ENCODE assay signal across 13 mouse cellular contexts in genomic region chr7:89216118-89216517, GRCm38 (mm10).
DNase-seq lines count a peak whose midpoint lies in the region; ATAC-seq and TF ChIP-seq lines count a peak whose summit lies in the region.
"Had no signal": no experiment of that assay in that cellular context is flagged by ENCODE, and none has a peak within 500 bp of the region (broad histone marks: within the 10 kb centered on the region; RNA-seq: fewer than 3 reads in every experiment).

No protein-coding gene starts in this region.

- DNase-seq in cerebellum, adult 8-10 months, result no peak
- no peak for DNase-seq in stomach, postnatal 0 days (ENCODE audit: low spot score)
- DNase-seq in adrenal gland, adult (ENCODE audit: inconsistent age in 2 of 2, low spot score in 1 of 2), result no peak
- DNase-seq in gastrocnemius, postnatal 4 days (ENCODE audit: low spot score in 2 of 2), result no peak
- DNase-seq: adrenal gland, adult 2 months; cerebellum, adult 2 months had no signal

- no peak for TF ChIP-seq CTCF in stomach, postnatal 0 days (IDR thresholded peaks at IDR 0.05; ENCODE audit: low read depth)

- no peak for TF ChIP-seq EP300 in stomach, postnatal 0 days (optimal IDR thresholded peaks at IDR 0.05)

- WGBS in intestine, embryonic 15.5 days, result 48% methylated on average over 2 of the region's 2 CpGs
- WGBS in intestine, embryonic 16.5 days, result 38% methylated on average over 2 of the region's 2 CpGs
- WGBS in stomach, embryonic 14.5 days, result 43% methylated on average over 2 of the region's 2 CpGs
- WGBS in stomach, postnatal 0 days, result 32% methylated on average over 2 of the region's 2 CpGs

- no peak overlapping the region for H3K4me2 ChIP-seq in intestine, embryonic 15.5 days (replicated peaks)
- H3K4me2 ChIP-seq in intestine, embryonic 16.5 days (ENCODE audit: low read depth, low read length), result no peak overlapping the region
- H3K4me2 ChIP-seq in stomach, embryonic 14.5 days (replicated peaks; ENCODE audit: low read depth, low read length), result no peak overlapping the region
- H3K4me2 ChIP-seq in stomach, postnatal 0 days (replicated peaks; ENCODE audit: low read depth), result no peak overlapping the region
- H3K4me2 ChIP-seq: embryonic facial prominence, embryonic 13.5 days; hindbrain, embryonic 14.5 days; midbrain, embryonic 13.5 days had no signal

- no peak overlapping the region for H3K4me3 ChIP-seq in intestine, embryonic 15.5 days (replicated peaks)
- H3K4me3 ChIP-seq in intestine, embryonic 16.5 days (ENCODE audit: low read length), result no peak overlapping the region
- no peak overlapping the region for H3K4me3 ChIP-seq in stomach, embryonic 14.5 days (ENCODE audit: low read depth, low read length)
- no peak overlapping the region for H3K4me3 ChIP-seq in stomach, postnatal 0 days (ENCODE audit: low read depth, low read length)
- H3K4me3 ChIP-seq: embryonic facial prominence, embryonic 13.5 days; midbrain, embryonic 13.5 days had no signal

- 0 out of 2 replicates have a peak, but pooled peaks have one; percentile 56 for ATAC-seq in cerebellum, adult (ENCODE audit: insufficient number of reproducible peaks, low FRiP score, low TSS enrichment)
- 0 out of 2 replicates have a peak, but pooled peaks have one; percentile 36 for ATAC-seq in intestine, embryonic 15.5 days
- no peak for ATAC-seq in intestine, embryonic 16.5 days
- ATAC-seq in stomach, embryonic 14.5 days (ENCODE audit: insufficient number of reproducible peaks, insufficient read depth, low FRiP score, low read depth), result no peak
- ATAC-seq in stomach, postnatal 0 days (ENCODE audit: low FRiP score, low TSS enrichment), result no peak

- no peaks in the 10 kb centered on the region for H3K9me3 ChIP-seq in intestine, embryonic 15.5 days
- H3K9me3 ChIP-seq in intestine, embryonic 16.5 days (ENCODE audit: control insufficient read depth, low read length), result no peaks in the 10 kb centered on the region
- H3K9me3 ChIP-seq in stomach, embryonic 14.5 days (ENCODE audit: control insufficient read depth, low read depth, low read length), result no peaks in the 10 kb centered on the region
- no peaks in the 10 kb centered on the region for H3K9me3 ChIP-seq in stomach, postnatal 0 days (ENCODE audit: control insufficient read depth, low read length)
- H3K9me3 ChIP-seq: embryonic facial prominence, embryonic 13.5 days; midbrain, embryonic 13.5 days had no signal

- no peaks in the 10 kb centered on the region for H3K36me3 ChIP-seq in intestine, embryonic 15.5 days
- H3K36me3 ChIP-seq in intestine, embryonic 16.5 days (ENCODE audit: control insufficient read depth, insufficient read depth, low read length), result no peaks in the 10 kb centered on the region
- H3K36me3 ChIP-seq in stomach, embryonic 14.5 days (ENCODE audit: control insufficient read depth, insufficient read depth, low read length), result no peaks in the 10 kb centered on the region
- H3K36me3 ChIP-seq in stomach, postnatal 0 days (ENCODE audit: control insufficient read depth, insufficient read depth, low read length), result no peaks in the 10 kb centered on the region
- H3K36me3 ChIP-seq: embryonic facial prominence, embryonic 13.5 days; midbrain, embryonic 13.5 days had no signal

- 0 out of 2 replicates have a peak overlapping the region, but pooled peaks have one; percentile 51 for H3K27ac ChIP-seq in intestine, embryonic 15.5 days
- H3K27ac ChIP-seq in intestine, embryonic 16.5 days (ENCODE audit: low read length), result no peak overlapping the region
- peak overlapping the region; percentile 16; the same call in 1 of the 2 replicates for H3K27ac ChIP-seq in stomach, embryonic 14.5 days (ENCODE audit: low read length)
- H3K27ac ChIP-seq in stomach, postnatal 0 days (replicated peaks), result no peak overlapping the region; the same call in 1 of the 2 replicates
- H3K27ac ChIP-seq: embryonic facial prominence, embryonic 13.5 days; hindbrain, embryonic 14.5 days; midbrain, embryonic 13.5 days had no signal

- H3K9ac ChIP-seq in intestine, embryonic 15.5 days, result no peak overlapping the region
- no peak overlapping the region for H3K9ac ChIP-seq in intestine, embryonic 16.5 days (ENCODE audit: low read depth, low read length)
- H3K9ac ChIP-seq in stomach, embryonic 14.5 days (replicated peaks; ENCODE audit: low read depth, low read length), result no peak overlapping the region
- H3K9ac ChIP-seq in stomach, postnatal 0 days (ENCODE audit: low read length), result no peak overlapping the region
- H3K9ac ChIP-seq: embryonic facial prominence, embryonic 13.5 days; hindbrain, embryonic 14.5 days; midbrain, embryonic 13.5 days had no signal

- peaks cover 5% of the 10 kb centered on the region; the same call in 1 of the 2 replicates for H3K4me1 ChIP-seq in intestine, embryonic 15.5 days (replicated peaks)
- peaks cover 9% of the 10 kb centered on the region for H3K4me1 ChIP-seq in intestine, embryonic 16.5 days (ENCODE audit: control insufficient read depth, insufficient read depth, low read length)
- peaks cover 16% of the 10 kb centered on the region; the same call in 1 of the 2 replicates for H3K4me1 ChIP-seq in stomach, embryonic 14.5 days (ENCODE audit: control insufficient read depth, insufficient read depth, low read length)
- no peaks in the 10 kb centered on the region for H3K4me1 ChIP-seq in stomach, postnatal 0 days (replicated peaks; ENCODE audit: control insufficient read depth, insufficient read depth)

- H3K27me3 ChIP-seq in intestine, embryonic 15.5 days (replicated peaks), result no peaks in the 10 kb centered on the region
- H3K27me3 ChIP-seq in intestine, embryonic 16.5 days (replicated peaks; ENCODE audit: control insufficient read depth, insufficient read depth, low read length), result no peaks in the 10 kb centered on the region
- no peaks in the 10 kb centered on the region for H3K27me3 ChIP-seq in stomach, embryonic 14.5 days (ENCODE audit: control insufficient read depth, insufficient read depth, low read length)
- no peaks in the 10 kb centered on the region for H3K27me3 ChIP-seq in stomach, postnatal 0 days (ENCODE audit: control insufficient read depth, insufficient read depth, low read length)
- H3K27me3 ChIP-seq: embryonic facial prominence, embryonic 13.5 days; midbrain, embryonic 13.5 days had no signal

Comparison
In these comparisons a context has a peak if more than half of its experiments do, and no peak if none do; other contexts are left out.
1. ATAC-seq: peak in cerebellum, adult (single experiment) and intestine, embryonic 15.5 days (single experiment); none in intestine, embryonic 16.5 days (single experiment), stomach, embryonic 14.5 days (single experiment) and stomach, postnatal 0 days (single experiment).
2. H3K27ac ChIP-seq: peak in intestine, embryonic 15.5 days (single experiment) and stomach, embryonic 14.5 days (single experiment); none in intestine, embryonic 16.5 days (single experiment) and stomach, postnatal 0 days (single experiment).